Mouse (Mus musculus) fibroblast of lung, adult 2 months (primary cell): Measurements from ENCODE around the gene Tmem204.
"Not testable (repeated sequence)": the region's sequence is repeated elsewhere in the genome, so short reads cannot be mapped to it uniquely, and the experiment has no call there.

ENCODE experiments used
- DNase-seq: peaks from one replicate; pipeline ENCODE4 v3.0.0-alpha.2; 2011; ENCODE audit warnings: low read depth

Gene Tmem204

DNA sequence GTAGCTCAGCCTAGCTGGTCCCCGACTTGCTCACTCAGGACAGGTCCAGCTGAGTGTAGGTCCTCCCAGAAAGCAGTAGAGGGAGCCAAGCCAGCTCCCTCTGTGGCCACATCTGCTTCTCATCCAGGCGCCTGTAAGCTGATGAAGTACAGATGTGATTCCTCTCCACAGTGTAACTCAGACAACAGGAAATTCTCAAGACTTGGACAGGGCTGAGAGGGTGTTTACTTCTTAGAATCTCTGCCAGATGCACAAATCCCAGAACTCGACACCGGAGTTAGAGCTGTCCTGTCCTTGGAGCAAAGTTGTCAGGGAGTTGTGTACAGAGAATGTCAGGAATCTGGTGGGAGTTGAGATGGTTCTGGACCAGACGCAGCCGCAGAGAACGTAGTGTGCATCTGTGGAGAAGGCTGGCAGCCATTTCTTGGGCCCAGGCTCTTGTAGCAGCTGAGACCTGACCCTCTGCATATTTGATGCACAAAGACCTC, at the start of gene Tmem204:
Gene Tmem204 (minus strand): TSS at position 148 of the 488 bp plus-strand sequence.
- DNase-seq: peak; percentile 95

DNA sequence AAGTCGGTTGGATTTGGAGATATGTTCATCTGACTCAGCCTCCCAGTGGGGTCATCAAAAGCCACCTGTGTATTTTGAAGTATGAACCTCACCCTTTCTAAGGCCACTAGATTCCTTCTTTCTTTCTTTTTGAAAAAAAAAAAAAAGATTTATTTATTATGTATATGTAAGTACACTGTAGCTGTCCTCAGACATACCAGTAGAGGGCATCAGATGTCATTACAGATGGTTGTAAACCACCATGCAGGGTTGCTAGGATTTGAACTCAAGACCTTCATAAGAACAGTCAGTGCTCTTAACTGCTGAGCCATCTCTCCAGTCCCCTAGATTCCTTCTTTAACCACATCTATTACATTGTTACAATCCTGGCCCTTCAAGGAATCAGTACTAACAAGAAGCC, 46.7 kb upstream of the Tmem204 start:
- DNase-seq: no peak

DNA sequence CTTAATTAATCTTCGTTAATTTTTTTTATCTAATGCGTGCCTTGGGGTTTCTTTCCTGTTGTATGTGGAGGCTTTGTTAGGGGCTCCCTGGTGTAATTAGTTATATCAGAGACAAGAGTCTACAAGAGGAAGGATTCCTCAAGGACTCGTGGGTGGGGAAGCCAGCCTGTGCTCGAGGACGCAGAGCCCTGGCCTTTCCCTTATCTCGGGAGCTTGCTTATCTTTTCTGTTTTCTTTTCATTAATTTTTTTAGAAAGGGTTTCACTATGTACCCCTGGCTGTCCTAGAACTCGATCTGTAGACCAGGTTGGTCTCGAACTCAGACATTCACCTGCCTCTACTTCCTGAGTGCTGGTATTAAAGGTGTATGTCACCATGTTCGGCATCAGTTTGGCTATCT, 44.3 kb upstream of the Tmem204 start:
- DNase-seq: no peak

DNA sequence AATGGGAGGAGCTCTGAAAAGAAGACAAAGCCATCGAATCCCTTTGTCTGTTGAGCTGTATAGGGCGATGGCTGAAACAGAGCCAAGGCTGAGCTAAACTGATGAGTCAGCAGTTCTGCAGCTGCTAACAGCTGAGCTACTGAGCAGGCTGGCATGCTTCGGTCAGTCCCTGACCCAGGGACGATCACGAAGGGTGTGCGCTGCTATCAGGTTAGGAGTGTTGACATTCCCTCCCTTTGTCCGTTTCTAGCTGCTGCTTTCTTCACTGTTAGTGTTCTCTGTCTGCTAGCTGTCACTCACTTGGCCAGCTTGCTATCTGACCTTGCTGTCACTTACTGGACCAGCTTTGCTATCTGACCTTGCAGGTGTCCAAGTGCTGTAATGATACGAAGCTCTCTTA, 43.7 kb upstream of the Tmem204 start:
- DNase-seq: no peak

DNA sequence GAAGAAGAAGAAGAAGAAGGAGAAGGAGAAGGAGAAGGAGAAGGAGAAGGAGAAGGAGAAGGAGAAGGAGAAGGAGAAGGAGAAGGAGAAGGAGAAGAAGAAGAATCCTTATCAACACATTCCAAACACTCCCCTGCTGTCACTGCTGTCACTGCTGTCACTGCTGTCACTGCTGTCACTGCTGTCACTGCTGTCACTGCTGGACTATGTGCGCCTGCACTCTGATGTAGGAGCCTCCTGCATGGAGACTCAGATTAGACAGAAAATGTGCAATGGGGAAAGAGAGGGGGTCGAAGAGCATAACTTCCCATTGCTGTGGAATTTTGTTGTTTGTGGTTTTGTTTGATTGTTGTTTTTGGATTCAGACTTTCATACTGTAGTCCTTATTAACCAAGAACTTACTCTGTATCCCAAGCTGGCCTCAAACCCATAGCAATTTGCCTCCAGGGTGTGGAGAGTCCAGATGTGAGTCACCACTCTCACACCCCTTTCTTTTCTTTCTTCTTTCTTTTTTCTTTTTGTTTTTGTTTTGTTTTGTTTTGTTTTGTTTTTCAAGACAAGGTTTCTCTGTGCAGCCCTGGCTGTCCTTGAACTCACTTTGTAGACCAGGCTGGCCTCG, 42.2 kb upstream of the Tmem204 start:
- not testable (repeated sequence) for DNase-seq

DNA sequence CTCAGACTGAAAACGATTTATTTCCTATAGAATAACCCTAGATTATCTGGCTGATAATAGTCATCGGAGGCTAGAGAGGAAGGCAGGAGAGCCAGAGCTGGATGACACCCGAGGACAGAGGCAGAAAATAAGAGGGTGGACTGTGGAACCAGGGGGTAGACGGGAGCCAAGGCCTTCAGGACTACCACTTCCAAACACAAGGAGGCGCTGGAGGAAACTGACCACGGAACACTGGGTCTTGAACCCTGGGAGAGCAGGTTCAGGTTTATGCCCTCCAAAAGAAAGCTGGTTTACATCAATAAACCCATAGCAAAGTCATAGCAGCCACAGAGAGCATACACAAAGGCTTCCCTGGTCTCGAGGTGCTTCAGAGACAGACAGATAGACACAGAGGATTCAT, 40.6 kb upstream of the Tmem204 start:
- no peak for DNase-seq

DNA sequence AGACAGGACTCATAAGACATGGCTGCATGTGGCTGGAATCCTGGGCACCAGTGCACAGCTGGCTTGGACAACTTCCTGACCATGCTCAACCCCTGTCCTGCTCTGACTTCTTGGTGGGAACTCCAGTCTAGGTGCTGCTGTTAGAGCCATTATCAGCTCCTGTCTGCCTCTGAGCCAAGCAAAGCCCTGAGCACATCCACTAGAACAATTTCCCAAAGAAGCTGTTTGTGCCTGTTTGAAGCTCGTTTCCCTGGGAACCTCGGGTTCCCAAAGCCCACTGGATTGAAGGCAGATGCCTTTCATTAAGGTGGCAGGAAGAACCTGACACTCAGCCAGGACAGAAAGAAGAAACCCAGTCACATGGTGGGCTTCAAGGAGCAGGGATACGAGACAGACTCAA, 37.0 kb upstream of the Tmem204 start, which contains the start of gene Ptx4:
Gene Ptx4 (plus strand): TSS at position 355 of the 400 bp plus-strand sequence.
- no peak for DNase-seq

DNA sequence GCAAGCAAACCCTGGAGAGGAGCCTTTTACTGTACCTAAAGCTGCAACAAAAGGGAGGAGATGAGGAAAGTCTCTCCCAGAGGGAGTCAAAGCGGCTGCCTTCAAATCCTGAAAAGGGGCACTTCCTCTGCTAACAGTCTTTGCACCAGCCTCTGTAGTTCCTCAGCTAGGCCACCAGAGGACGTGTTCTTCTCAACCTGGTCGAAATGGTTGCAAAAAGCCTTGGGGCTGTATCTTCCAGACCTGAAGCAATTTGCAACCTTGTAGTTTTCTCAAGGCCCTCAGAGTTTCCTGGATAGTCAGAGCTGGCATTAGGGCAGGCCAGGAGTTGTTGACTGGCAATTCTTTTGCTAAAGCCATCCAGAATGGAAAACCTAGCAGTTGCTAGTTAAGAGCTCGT, 33.9 kb upstream of the Tmem204 start:
- DNase-seq: no peak

DNA sequence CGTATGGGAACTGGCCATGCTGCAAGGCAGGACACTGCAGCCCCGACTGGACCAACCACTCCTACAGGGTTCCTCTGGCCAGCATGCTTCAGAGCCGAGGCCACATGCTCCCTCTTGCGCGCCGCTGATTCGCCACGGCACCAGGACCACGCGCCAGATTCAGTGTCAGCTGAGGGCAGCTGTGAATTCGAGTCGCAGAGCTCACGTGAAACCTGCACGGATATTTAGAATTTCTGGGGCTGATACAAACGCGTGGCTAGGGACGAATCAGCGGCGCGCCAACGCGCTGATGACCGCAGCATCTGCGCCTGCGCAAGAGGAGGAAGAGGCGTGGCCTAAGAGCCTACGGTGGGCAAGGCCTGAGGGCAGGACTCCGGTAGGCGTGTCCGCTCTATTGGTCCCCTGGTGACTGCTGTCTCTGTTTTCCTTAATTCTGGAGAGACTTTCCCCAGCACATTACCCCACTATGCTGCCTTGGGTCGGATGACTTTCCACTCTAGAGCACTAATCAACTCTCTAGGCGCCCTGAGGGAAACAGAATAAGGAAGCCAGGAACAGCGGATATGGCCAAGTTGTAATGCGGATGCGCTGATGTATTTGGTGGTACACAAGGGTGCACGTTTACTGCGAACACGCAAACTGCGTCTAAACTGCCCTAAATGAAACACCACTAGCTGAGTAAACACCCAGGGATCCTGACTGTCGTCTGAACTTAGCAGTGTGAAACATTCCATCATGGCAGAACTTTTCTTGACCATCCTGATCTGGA, 32.5 kb upstream of the Tmem204 start, which contains the start of gene Telo2:
Gene Telo2 (minus strand): TSS at position 304 of the 769 bp plus-strand sequence.
- peak; percentile 79 for DNase-seq

DNA sequence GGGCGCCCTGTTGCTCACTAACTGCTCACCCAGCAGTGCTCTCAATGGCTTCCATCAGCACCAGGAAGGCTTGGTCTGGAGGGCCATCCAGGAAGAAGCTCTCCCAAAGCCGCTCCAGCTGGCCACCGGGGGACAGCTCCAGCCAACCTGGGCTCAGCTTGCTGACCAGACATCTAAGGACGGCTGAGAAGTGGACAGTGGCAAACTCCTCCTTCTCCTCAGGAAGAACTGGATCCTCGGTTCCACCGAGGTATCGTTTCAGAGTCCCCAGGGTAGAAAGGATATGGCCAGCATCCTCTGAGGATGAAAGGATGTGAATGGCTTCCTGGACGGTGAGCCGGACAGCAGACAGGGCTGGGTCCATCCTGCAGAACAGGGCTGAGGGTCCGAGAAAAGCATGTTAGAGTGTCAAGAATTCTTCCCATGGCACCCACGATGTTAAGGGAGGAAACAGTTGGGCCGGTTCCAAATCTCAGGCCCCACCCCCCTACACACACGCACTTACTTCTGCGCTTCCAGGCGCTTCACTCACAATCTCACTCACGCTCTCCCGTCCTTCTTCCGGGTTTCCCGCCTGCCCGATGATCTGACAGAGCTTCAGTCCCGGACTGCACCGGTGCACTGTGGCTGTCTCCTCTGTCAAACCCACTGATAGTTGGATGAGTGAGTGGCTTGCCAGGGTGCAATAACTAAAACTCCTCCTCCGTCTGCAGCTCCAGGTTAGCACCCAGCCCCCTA, 31.7 kb upstream of the Tmem204 start:
- DNase-seq: no peak

DNA sequence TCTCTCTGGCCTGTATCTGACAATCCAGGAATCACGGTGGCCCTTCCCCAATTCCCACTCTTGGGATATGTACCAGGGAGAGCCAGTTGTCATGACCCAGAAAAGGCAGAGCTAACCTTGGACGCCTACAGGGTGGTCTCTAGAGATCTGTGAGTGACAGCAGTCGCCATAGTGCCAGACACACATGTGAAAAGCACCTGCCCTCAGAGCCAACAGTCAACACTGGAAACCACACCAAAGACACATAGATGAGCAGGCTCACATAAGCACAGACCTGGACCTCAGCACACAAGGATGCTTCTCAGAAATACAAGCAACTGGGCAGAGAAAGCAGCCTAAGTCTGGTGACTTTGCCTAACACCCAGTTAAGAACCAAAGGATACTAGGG, 29.0 kb upstream of the Tmem204 start:
- no peak for DNase-seq

DNA sequence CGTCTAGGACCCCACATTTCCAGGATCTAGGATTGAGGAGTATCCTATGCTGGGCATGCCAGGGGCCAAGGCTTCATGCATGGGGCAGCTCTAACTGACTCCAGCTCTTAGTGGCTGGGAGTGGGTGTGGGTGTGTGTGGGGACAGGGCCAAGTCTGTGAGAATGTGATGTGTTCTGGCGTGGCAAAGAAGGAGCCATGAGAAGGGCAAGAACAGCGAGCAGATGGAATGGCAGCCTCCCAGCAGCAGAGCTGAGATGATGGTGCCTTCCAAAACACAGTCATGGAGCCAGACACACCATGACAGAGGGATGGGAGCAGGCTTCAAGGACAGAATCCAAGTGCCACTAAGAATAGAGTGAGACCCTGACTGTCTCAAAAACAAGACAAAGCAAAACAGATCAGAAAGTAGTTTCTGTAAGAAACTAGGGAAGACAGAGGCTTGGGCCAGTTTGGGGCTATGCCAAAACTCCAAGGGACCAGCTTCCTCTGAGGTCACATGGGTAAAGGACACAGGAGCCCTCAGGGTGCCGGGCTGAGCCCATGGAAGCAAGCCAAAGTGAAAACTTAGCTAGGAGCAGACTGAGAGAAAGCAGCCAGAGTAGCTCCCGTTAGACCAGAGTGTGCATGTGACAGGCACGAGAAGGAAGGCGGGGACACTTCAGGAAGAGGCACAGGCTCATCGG, 28.5 kb upstream of the Tmem204 start:
- no peak for DNase-seq

DNA sequence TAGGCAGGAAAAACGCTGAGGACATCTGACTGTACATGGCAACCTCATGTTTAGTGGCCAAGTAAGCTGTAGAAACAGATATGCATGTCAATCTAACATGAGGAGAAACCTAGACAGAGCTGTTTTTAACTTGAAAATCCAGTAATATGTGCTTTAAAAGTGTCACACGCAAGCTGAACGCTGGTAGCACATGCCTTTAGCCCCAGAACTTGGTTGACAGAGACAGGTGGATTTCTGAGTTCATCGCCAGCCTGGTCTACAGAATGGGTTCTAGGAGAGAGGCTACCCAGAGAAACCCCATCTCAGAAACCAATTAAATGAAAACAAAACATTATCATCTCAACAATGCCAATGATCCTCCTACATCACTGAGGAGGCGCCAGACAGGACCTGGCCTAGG, 27.8 kb upstream of the Tmem204 start:
- no peak for DNase-seq

DNA sequence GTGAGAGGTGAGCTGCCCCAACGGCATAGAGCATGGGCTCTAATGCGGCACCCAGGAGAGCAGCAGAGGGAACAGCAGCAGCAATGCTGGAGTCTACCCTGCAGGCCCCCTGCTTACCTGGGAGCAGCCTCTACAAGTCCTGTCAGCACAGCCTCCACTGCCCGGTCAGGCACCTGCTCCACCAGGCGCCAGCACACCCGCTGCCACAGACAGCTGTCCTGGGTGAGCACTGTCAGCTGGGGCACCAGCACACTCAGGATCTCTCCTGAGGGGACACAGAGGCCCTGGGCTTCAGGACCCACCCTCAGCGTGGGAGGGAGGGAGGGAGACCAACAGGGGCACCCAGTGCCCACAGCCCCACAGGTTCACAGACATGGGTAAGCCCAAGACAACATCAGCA, 27.2 kb upstream of the Tmem204 start:
- DNase-seq: no peak

DNA sequence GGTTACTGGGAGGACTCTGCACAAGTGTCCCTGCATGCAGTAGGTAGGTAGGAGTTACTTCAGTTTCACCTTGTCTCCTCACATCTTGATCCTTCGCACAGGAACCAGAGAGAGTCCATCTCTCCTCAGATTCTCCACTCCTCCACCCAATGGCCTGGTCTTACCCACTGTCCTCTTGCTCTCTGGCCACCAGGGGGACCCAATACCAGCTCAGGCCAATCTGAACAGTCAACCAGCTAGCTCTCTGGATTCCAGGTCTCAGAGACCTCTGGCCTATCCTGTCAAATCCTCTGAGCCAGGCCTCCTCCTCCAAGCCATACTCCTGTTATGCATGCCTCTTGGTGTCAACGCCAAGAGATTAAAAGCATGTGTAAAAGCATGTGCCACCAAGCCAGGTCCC, 26.2 kb upstream of the Tmem204 start:
- no peak for DNase-seq

DNA sequence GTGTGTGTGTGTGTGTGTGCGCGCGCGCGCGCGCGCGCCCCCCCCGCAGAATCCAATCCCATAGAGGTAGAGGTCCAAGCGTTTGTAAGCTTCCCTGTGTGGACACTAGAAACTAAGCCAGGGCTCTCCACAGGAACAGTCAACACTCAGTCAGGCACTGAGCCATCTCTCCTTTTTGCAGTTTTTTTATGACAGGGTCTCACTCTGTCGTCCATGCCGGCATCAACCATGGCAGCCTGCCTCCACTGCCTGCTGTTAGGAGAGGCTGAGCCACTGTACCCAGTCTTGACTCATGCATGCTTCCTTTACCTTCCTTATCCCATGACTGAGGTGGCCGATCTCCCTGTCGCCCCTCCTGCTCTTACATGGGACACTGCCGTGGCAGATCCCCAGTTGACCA, 24.4 kb upstream of the Tmem204 start:
- DNase-seq: no peak

DNA sequence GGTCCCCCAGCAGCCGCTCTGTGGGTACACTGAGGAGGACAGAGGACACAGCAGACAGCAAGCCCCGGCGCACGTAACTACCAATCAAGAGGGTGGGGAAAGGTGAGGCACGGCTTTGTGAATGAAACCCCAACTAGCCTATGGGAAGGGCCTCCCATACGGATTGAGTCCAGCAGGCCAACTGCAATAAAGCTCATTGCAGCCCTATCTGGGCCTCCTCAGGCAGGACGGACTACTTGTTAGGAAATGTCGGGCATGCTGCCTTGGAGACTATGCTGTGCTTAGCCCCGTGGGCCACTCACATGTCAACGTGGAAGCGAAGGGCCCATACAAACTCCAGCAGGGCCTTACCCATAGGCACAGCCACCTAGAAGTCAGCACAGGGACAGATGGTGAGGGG, 17.9 kb upstream of the Tmem204 start:
- DNase-seq: no peak

DNA sequence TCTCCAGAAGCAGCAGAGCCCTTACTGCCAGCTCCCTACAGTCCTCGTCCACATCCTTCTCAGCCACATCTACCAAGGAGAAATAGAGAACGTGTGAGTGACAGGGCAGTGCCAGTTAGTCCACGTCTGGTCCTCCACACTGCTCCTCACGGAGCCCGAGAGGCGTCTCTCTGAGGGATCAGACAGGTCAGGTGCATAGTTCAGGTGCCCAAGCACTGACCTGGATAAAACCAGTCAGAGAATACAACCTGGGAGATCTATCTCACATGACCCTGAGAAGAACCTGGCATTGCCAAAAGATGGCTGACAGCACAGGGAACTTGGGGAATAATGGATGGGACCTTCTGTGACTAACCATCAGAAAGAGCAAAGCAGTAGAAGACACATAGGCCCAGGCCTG, 16.7 kb upstream of the Tmem204 start:
- DNase-seq: no peak

DNA sequence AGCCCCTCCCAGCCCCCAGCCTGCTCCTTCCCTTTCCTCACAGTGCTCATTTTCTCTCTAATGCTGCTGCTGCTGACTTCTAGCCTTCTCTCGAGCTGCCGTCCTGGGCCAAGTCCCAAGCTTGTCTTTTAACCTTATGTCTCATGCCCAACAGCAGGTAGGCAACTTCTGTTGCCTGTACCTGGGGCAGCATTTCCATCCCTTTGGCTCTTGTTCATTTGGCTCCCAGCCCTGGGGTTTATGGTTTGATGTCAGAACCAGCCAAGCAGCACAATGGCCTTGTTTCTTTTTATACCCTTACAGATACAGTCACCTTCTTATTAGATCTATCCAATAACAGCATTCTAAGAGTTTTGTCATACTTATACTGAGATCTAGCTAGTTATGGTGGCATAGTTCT, 12.8 kb upstream of the Tmem204 start:
- no peak for DNase-seq

DNA sequence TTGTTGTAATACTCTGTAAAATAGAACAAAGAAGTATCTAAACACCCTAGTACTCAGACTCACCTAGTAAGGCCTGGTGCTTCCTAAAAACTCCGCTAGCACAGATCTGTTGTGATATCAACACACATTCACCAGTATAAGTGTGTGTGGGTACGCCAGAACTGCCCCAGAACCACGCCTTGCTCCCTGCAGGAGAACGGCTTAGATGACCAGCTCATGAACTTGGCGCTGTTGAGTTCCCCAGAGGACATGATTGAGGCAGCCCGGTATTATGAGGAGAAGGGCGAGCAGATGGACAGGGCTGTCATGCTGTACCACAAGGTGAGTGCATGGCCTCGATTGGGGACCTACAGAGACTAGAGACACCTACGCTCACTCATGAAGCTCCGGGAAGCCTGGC, 7.1 kb upstream of the Tmem204 start:
- DNase-seq: no peak

DNA sequence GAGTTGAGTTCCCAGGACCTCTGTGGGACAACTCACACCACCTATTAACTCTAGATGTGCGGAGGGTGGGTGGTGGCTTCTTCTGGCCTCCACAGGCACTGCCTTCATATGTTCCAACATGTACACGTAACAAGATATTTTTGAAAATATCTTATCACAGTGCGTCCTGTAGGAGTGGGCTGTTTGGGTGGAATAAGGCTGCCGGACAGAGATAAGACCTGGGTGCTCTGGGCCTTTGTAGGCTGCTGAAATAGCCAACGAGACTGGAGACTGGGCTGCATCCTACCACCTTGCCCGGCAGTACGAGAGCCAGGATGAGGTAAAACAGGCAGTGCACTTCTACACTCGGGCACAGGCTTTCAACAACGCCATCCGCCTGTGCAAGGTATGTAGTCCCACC, 5.8 kb upstream of the Tmem204 start:
- no peak for DNase-seq

DNA sequence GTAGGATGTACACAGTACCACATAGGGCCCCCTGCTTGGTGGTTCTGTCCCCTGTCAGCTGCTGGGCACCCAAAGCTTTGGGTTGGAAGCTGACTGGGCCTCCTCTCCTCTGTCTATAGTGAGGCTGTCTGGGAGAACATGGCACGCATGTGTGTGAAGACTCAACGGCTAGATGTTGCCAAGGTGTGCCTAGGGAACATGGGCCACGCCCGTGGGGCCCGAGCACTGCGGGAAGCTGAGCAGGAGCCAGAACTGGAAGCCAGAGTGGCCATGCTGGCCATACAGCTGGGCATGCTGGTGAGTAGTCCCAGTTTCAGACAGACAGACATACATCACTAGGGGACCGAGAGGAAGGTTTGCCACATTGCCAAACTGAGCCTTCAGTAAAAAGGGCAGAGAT, 3.3 kb upstream of the Tmem204 start:
- DNase-seq: no peak
